Mouse (Mus musculus): ENCODE data around the gene Trrap. TPM values are rescaled to one million over a fixed set of nuclear protein-coding genes. Genes with fewer than 3 reads are reported as not detected.

Trrap gene
- total RNA-seq, 2 experiments from 2014 or later = 149 to 169 TPM

DNA sequence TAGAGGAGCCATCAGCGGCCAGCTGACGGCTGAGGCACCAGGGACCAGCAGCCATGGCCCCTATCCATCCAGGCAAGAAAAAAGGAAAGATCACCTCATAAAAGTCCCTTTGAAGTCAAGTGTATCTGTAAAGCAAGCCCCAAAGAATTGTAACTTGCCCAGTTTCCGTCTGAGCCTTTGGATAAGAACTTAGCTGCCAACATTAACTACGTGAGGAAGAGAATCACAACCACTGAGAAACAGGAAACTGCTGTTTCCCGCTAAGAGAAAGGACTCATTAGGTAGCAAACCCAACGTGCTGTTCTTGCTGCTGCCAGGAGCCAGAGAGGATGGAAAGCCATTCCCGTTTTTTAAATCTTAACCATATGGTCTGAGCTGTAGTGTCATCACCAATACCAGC lies 103.2 kb downstream of the Trrap start:
- no peak for DNase-seq (ENCODE audit: low spot score in 2 of 2)

DNA sequence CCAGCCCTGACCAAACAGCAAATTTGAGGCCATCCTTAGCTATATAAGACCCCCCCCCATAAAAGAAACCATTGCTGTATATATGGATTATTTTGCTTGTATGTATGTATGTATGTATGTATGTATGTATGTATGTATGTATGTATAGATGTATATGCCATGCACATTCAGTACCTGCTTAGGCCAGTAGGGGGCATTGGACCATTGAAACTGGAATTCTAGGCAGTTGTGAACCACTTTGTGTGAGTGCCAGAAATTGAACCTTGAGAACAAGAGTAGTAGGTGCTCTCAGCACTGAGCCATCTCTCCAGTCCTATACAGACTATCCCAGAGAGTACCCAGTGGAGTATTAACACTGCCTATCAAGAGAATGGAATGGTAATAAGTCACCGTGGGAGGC lies 104.2 kb downstream of the Trrap start:
- DNase-seq (ENCODE audit: low spot score in 2 of 2) = no peak

- no peak for DNase-seq (ENCODE audit: low spot score in 2 of 2)
Measured at GRCm38 (mm10) chr5:144872326-144872725, 104.8 kb downstream of the Trrap start.

GRCm38 (mm10) chr5:144872867-144873266 lies 105.3 kb downstream of the Trrap start:
- DNase-seq (ENCODE audit: low spot score in 2 of 2) = no peak

GRCm38 (mm10) chr5:144875227-144875626 lies 107.7 kb downstream of the Trrap start:
- no peak for DNase-seq (ENCODE audit: low spot score in 2 of 2)

- peak; percentile 82 to 83 for DNase-seq (ENCODE audit: low spot score in 2 of 2)
Measured at GRCm38 (mm10) chr5:144875892-144876291, 108.4 kb downstream of the Trrap start.

GRCm38 (mm10) chr5:144877021-144877420 lies 109.5 kb downstream of the Trrap start:
- no peak for DNase-seq (ENCODE audit: low spot score in 2 of 2)

DNA sequence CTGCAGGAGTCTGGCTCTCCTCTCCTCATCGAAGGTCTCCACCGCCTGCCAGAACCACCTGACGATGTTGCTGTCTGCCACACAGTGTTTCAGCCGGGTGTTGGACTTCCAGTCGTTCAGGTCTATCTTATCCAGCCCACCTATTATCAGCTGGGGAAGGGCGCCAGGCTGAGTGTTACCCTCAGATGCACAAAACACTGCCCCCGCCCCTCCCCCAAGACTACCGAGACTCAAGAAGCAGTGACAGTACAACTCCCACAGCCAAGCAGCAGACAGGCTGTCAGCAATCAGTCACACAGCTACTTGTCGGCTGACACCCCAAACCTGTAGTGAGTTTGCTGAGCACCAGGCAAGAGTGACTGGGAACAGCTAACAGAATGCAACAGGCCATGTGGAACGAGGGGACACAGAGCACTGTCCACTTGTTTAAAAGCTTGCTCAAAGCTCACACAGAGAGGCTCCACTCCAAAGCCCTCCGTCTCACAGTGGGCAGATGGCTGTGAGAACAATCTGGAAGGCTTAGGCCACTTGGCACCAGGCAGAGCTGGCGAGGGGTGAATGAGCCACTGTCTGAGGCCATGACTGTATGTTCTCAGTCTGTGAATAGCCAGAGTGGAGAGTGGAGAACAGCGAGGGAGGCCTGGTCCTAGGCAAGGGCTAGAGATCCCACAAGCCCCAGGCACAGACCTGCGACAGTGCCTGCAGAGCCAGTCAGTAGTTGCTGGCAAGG lies 114.3 kb downstream of the Trrap start:
- peak; percentile 60 to 70 for DNase-seq (ENCODE audit: low spot score in 2 of 2)

- DNase-seq (ENCODE audit: low spot score in 2 of 2) = peak; percentile 45 to 65
Measured at GRCm38 (mm10) chr5:144884629-144885217, 117.2 kb downstream of the Trrap start.

- DNase-seq (ENCODE audit: low spot score in 2 of 2) = no peak
Measured at GRCm38 (mm10) chr5:144885968-144886650, 118.6 kb downstream of the Trrap start.

GRCm38 (mm10) chr5:144891276-144891675 lies 123.7 kb downstream of the Trrap start:
- no peak for DNase-seq (ENCODE audit: low spot score in 2 of 2)

DNA sequence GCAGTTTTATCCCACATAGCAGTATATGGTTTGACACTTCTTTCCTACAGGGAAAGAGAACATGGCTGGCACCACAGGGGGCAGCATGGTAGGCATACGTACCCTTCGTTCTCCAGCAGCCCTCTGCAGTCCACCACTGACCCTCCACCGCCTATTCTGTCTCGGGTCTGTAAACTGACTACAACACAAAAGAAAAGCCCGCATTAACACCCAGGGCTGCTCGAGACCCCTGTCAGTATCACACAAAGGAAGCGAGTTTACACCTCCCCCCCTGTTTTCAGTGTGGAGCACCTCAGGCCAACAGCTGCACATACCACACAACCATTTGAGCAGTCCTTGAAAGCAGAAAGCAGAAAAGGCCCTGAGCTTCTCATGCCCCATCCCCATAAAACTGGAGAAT lies 130.3 kb downstream of the Trrap start:
- DNase-seq (ENCODE audit: low spot score in 2 of 2) = no peak

GRCm38 (mm10) chr5:144898448-144899052 lies 131.0 kb downstream of the Trrap start:
- DNase-seq (ENCODE audit: low spot score in 2 of 2) = no peak

- no peak for DNase-seq (ENCODE audit: low spot score in 2 of 2)
Measured at GRCm38 (mm10) chr5:144901035-144901434, 133.5 kb downstream of the Trrap start.

- no peak for DNase-seq (ENCODE audit: low spot score in 2 of 2)
Measured at GRCm38 (mm10) chr5:144901791-144902190, 134.3 kb downstream of the Trrap start.

GRCm38 (mm10) chr5:144904356-144905134 lies 137.0 kb downstream of the Trrap start:
- no peak for DNase-seq (ENCODE audit: low spot score in 2 of 2)

DNA sequence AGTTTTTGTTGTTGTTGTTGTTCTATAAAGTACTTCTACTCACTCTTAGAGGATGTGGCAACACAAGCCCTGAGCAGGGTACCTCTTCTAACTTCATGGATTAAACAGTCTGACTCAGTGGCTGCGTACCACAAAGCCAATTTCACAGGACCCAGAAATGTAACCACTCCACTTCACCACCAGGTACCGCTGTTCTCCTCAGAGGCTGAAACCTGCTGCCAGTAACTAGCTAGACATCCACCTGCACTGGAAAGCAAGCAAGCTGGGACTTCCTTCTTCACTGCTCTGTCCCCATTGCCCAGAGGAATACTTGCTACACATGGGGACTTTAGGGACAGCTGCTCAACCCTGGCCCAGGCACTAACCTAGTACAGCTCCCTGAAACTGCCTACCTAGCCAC lies 140.1 kb downstream of the Trrap start:
- DNase-seq (ENCODE audit: low spot score in 2 of 2) = no peak

All from layer of hippocampus, postnatal 10 days (tissue).